In the genomic region with DNA sequence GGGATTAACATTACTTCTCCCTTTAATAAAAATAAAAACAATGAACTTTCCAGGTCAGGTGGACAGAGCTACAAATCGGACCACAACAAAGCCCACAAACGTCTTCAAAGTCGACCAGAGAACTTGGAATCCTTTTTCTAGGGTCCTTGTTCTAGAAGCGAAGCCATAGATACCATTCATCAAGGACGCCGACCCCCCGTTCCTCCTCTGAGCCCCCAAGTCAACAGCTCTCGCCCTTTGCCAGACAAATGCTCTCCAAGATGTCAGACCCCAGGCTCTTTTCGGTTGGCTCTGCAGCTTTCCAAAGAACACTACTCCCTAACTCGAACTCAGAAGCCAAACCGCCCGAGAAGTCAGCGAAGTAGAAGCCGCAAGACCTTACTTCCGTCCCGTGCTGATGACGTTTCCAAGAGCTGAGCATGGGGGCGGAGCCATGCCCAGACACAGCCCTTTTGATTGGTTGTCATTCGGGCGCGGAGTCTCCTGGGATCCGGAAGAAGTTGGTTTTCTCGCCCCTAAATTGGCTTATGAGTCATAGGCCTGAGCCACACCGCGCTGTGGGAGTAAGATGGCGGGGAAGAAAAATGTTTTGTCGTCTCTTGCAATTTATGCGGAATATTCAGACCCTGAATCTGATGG, we compare ENCODE assay signal across 1 mouse cellular context.
TF ChIP-seq lines count a peak whose summit lies in the region.

Gene Sap30bp (plus strand): TSS at position 175 of the 639 bp plus-strand sequence.
Gene Recql5 (minus strand): TSS at position 370 of the 639 bp plus-strand sequence.

TF ChIP-seq in MEL, 35 proteins besides CTCF, POLR2A, EP300 and RAD21 (continued from another document):
- TF ChIP-seq ZC3H11A (IDR thresholded peaks at IDR 0.05; ENCODE audit: low read depth, low read length) (no peak), JUND (IDR thresholded peaks at IDR 0.05; ENCODE audit: low read depth, low read length) (peak; percentile 93), POLR2AphosphoS2 (IDR thresholded peaks at IDR 0.05; ENCODE audit: low read length) (peak; percentile 69), GATA1 (IDR thresholded peaks at IDR 0.05; ENCODE audit: low read depth, low read length) (peak; percentile 11; the same call in 1 of the 2 replicates), MYC (IDR thresholded peaks at IDR 0.05; ENCODE audit: low read depth, low read length) (peak; percentile 88), MAFK (IDR thresholded peaks at IDR 0.05; ENCODE audit: borderline replicate concordance, low read depth, low read length) (no peak), E2F4 (IDR thresholded peaks at IDR 0.05; ENCODE audit: borderline replicate concordance, low read depth, low read length) (0 out of 2 replicates have a peak, but pooled peaks have one; percentile 63), TAL1 (IDR thresholded peaks at IDR 0.05; ENCODE audit: low read length) (no peak), MXI1 (IDR thresholded peaks at IDR 0.05; ENCODE audit: low read depth, low read length) (peak; percentile 98), USF2 (IDR thresholded peaks at IDR 0.05; ENCODE audit: borderline replicate concordance in 1 of 2, insufficient read depth in 1 of 2, low read depth in 1 of 2, low read length in 2 of 2) (no peak), POLR2AphosphoS5 (IDR thresholded peaks at IDR 0.05; ENCODE audit: borderline replicate concordance, low read depth, low read length) (no peak), CHD1 (IDR thresholded peaks at IDR 0.05; ENCODE audit: low read depth, low read length) (0 out of 2 replicates have a peak, but pooled peaks have one; percentile 36), HCFC1 (IDR thresholded peaks at IDR 0.05; ENCODE audit: low read depth, low read length) (peak; percentile 97), NELFE (IDR thresholded peaks at IDR 0.05; ENCODE audit: low read depth, low read length) (peak; percentile 85), MEF2A (IDR thresholded peaks at IDR 0.05; ENCODE audit: extremely low read depth, insufficient replicate concordance, low read depth, low read length, poor library complexity, severe bottlenecking) (peak; percentile 59; the same call in 1 of the 2 replicates), TBP (IDR thresholded peaks at IDR 0.05; ENCODE audit: low read depth, low read length) (peak; percentile 83), KAT2A (conservative IDR thresholded peaks at IDR 0.05; ENCODE audit: low read depth, low read length) (peak; percentile 92), MYB (IDR thresholded peaks at IDR 0.05; ENCODE audit: low read depth, low read length) (no peak)
